In the genomic region with DNA sequence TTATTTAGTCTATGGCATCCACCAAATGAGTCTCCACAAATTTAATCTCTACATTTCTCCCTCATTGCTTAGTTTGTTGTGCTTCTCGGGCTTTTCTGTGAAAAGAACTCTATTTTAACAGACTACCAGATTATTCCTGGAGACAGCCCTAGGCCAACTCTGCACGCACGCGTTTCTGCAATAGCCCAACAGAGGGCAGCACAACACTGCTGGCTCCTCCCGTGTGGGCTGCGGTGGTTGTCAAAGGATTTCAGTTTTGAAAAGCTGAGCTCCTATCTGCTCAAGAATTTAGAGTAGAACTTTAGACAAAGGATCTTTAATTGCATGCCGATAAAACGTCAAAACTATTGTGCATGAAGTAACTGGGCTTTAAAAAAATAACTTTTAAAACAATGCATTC, we compare ENCODE assay signal across 8 mouse cellular contexts. TPM values are rescaled to one million over a fixed set of nuclear protein-coding genes. Genes with fewer than 3 reads are reported as not detected.
DNase-seq lines count a peak whose midpoint lies in the region; ATAC-seq and TF ChIP-seq lines count a peak whose summit lies in the region.

No protein-coding gene starts in this region.

- TF ChIP-seq POLR2A in bone marrow macrophage, adult 2 months (IDR thresholded peaks at IDR 0.05; ENCODE audit: borderline replicate concordance, low read depth, low read length), result no peak
- TF ChIP-seq POLR2A in embryonic fibroblast, embryonic 13.5 days (IDR thresholded peaks at IDR 0.05; ENCODE audit: low read depth, low read length), result no peak

- no peaks in the 10 kb centered on the region for H3K36me3 ChIP-seq in lung, embryonic 15.5 days

- ATAC-seq in lung, embryonic 15.5 days (ENCODE audit: borderline replicate concordance, extremely low read depth, low FRiP score, low TSS enrichment), result peak; percentile 79; the same call in 1 of the 2 replicates

- no peaks in the 10 kb centered on the region for H3K9me3 ChIP-seq in lung, embryonic 15.5 days

- H3K9ac ChIP-seq in lung, embryonic 15.5 days, result no peak overlapping the region

- H3K4me1 ChIP-seq in bone marrow macrophage, adult 2 months (ENCODE audit: control insufficient read depth, insufficient read depth, low read length), result peaks cover 6% of the 10 kb centered on the region
- H3K4me1 ChIP-seq in embryonic fibroblast, embryonic 13.5 days (ENCODE audit: control insufficient read depth, insufficient read depth, low read length), result peaks cover 2% of the 10 kb centered on the region; the same call in 1 of the 2 replicates
- no peaks in the 10 kb centered on the region for H3K4me1 ChIP-seq in lung, embryonic 15.5 days

- peak; percentile 66 to 76 for DNase-seq in CD8-positive naive resting alpha-beta T cell, adult 2 months (ENCODE audit: low read depth in 2 of 2, low spot score in 2 of 2)
- peak; percentile 83 to 86 for DNase-seq in heart, postnatal 36 days
- peak; percentile 85 to 95 for DNase-seq in layer of hippocampus, adult 18-20 months (ENCODE audit: low spot score in 2 of 2)
- peak; percentile 68 for DNase-seq in ovary, postnatal 10 days (ENCODE audit: low spot score)
- DNase-seq in thymus, postnatal 25 days, result peak; percentile 77

- 1% methylated on average over 8 of the region's 8 CpGs for WGBS in lung, embryonic 15.5 days

- intact Hi-C loops in heart, postnatal 36 days (cut with DNase I), result loop anchor here (2.0 kb wide), 4 partner anchors 190 to 568 kb away; no protein-coding TSS in a partner anchor

- no peaks in the 10 kb centered on the region for H3K27me3 ChIP-seq in lung, embryonic 15.5 days

- H3K4me2 ChIP-seq in lung, embryonic 15.5 days, result no peak overlapping the region

- H3K27ac ChIP-seq in bone marrow macrophage, adult 2 months (ENCODE audit: insufficient read depth, low read depth, low read length), result no peak overlapping the region
- no peak overlapping the region for H3K27ac ChIP-seq in embryonic fibroblast, embryonic 13.5 days (ENCODE audit: insufficient read depth, low read length)
- H3K27ac ChIP-seq in lung, embryonic 15.5 days, result no peak overlapping the region

- no peak overlapping the region for H3K4me3 ChIP-seq in bone marrow macrophage, adult 2 months (ENCODE audit: insufficient read depth, low read length)
- H3K4me3 ChIP-seq in embryonic fibroblast, embryonic 13.5 days (ENCODE audit: insufficient read depth, low read length), result no peak overlapping the region
- no peak overlapping the region for H3K4me3 ChIP-seq in lung, embryonic 15.5 days

- peak; percentile 95 for TF ChIP-seq CTCF in bone marrow macrophage, adult 2 months (IDR thresholded peaks at IDR 0.05; ENCODE audit: low read depth, low read length)
- peak; percentile 94 for TF ChIP-seq CTCF in embryonic fibroblast, embryonic 13.5 days (IDR thresholded peaks at IDR 0.05; ENCODE audit: borderline replicate concordance, insufficient read depth, low read length)

RNA-seq across cellular contexts. Expression of gene Ifrd1, which starts 8.9 kb away (rescaled TPM):
- polyA plus RNA-seq in bone marrow macrophage, adult 2 months (2012; ENCODE audit: insufficient read depth, insufficient read length, missing spikeins), result 46.0 and 59.7 TPM in 2 replicates
- 151 and 161 TPM in 2 replicates for polyA plus RNA-seq in embryonic fibroblast, embryonic 13.5 days (2011; ENCODE audit: insufficient read length, low read depth, missing spikeins)
- 10 to 100 TPM; 87.2 to 89.6 TPM for total RNA-seq in heart, postnatal 36 days (2021)
- 10 to 100 TPM; 91.8 to 95.7 TPM for total RNA-seq in layer of hippocampus, adult 18-20 months (2021)
- 116 and 127 TPM in 2 replicates for polyA plus RNA-seq in lung, embryonic 15.5 days (2015; fragmentation: Nextera tagmentation; extraction: Ambion mirVana)

RNA-seq across cellular contexts. Expression of gene Lsmem1, which starts 57.9 kb away (rescaled TPM):
- not detected in 2 replicates for polyA plus RNA-seq in bone marrow macrophage, adult 2 months (2012; ENCODE audit: insufficient read depth, insufficient read length, missing spikeins)
- polyA plus RNA-seq in embryonic fibroblast, embryonic 13.5 days (2011; ENCODE audit: insufficient read length, low read depth, missing spikeins), result not detected in 2 replicates
- total RNA-seq in heart, postnatal 36 days (2021), result 10 to 100 TPM; 40.4 to 47.6 TPM
- 1 to 10 TPM in 1 of 2 experiments, under 1 TPM in 1; 0.82 to 1.0 TPM for total RNA-seq in layer of hippocampus, adult 18-20 months (2021)
- 0.38 and 0.50 TPM in 2 replicates for polyA plus RNA-seq in lung, embryonic 15.5 days (2015; fragmentation: Nextera tagmentation; extraction: Ambion mirVana)
